ENCODE assay signal across 8 mouse cellular contexts in genomic region chr7:16129846-16130691, GRCm38 (mm10). TPM values are rescaled to one million over a fixed set of nuclear protein-coding genes. Genes with fewer than 3 reads are reported as not detected.
DNase-seq lines count a peak whose midpoint lies in the region; ATAC-seq lines count a peak whose summit lies in the region.

No protein-coding gene starts in this region.

- H3K36me3 ChIP-seq in heart, embryonic 10.5 days: peaks cover 29% of the 10 kb centered on the region
- no peaks in the 10 kb centered on the region for H3K36me3 ChIP-seq in embryonic facial prominence, embryonic 11.5 days (replicated peaks; ENCODE audit: control insufficient read depth, insufficient read depth, low read depth, low read length)
- peaks cover 21% of the 10 kb centered on the region; the same call in 1 of the 2 replicates for H3K36me3 ChIP-seq in intestine, embryonic 14.5 days (ENCODE audit: control insufficient read depth, insufficient read depth, low read length)
- no peaks in the 10 kb centered on the region for H3K36me3 ChIP-seq in liver, embryonic 15.5 days (replicated peaks)

- WGBS in heart, embryonic 10.5 days: 2% methylated on average over 37 of the region's 38 CpGs
- WGBS in embryonic facial prominence, embryonic 11.5 days: 1% methylated on average over 37 of the region's 38 CpGs
- under 1% methylated on average over 37 of the region's 38 CpGs for WGBS in intestine, embryonic 14.5 days
- WGBS in liver, embryonic 15.5 days (ENCODE audit: insufficient replicate concordance): 2% methylated on average over 38 of the region's 38 CpGs

- DNase-seq in heart, embryonic 10.5 days (ENCODE audit: low spot score): peak; percentile 88
- DNase-seq in heart, adult 8-10 months (ENCODE audit: low spot score): no peak
- peak; percentile 58 for DNase-seq in Muller cell, postnatal 12 days (ENCODE audit: inconsistent ontology term)
- DNase-seq in embryonic facial prominence, embryonic 11.5 days (ENCODE audit: low spot score): peak; percentile 90
- DNase-seq in intestine, embryonic 14.5 days (ENCODE audit: low spot score): peak; percentile 94
- peak; percentile 56 to 68 for DNase-seq in right cerebral cortex, adult 2 months (ENCODE audit: low spot score in 2 of 2)
- DNase-seq in B cell, adult 2 months: no peak

- H3K9ac ChIP-seq in embryonic facial prominence, embryonic 11.5 days (replicated peaks; ENCODE audit: low read length): peak overlapping the region; percentile 41
- peak overlapping the region; percentile 46 for H3K9ac ChIP-seq in intestine, embryonic 14.5 days (ENCODE audit: low read length)
- no peak overlapping the region for H3K9ac ChIP-seq in liver, embryonic 15.5 days

- H3K27me3 ChIP-seq in heart, embryonic 10.5 days (ENCODE audit: insufficient read depth, poor library complexity, severe bottlenecking): peaks cover 31% of the 10 kb centered on the region; the same call in 1 of the 2 replicates
- H3K27me3 ChIP-seq in embryonic facial prominence, embryonic 11.5 days (ENCODE audit: control insufficient read depth, insufficient read depth, low read length): no peaks in the 10 kb centered on the region
- H3K27me3 ChIP-seq in intestine, embryonic 14.5 days (replicated peaks; ENCODE audit: control insufficient read depth, insufficient read depth, low read length): no peaks in the 10 kb centered on the region
- H3K27me3 ChIP-seq in liver, embryonic 15.5 days: peaks cover 47% of the 10 kb centered on the region

- peak overlapping the region; percentile 87 for H3K27ac ChIP-seq in heart, embryonic 10.5 days
- H3K27ac ChIP-seq in embryonic facial prominence, embryonic 11.5 days (replicated peaks; ENCODE audit: low read depth, low read length): peak overlapping the region; percentile 41; the same call in 1 of the 2 replicates
- H3K27ac ChIP-seq in intestine, embryonic 14.5 days (ENCODE audit: low read depth): peak overlapping the region; percentile 77; the same call in 1 of the 2 replicates
- no peak overlapping the region for H3K27ac ChIP-seq in liver, embryonic 15.5 days (replicated peaks)

- peak overlapping the region; percentile 75 for H3K4me3 ChIP-seq in heart, embryonic 10.5 days
- peak overlapping the region; percentile 43 for H3K4me3 ChIP-seq in embryonic facial prominence, embryonic 11.5 days (ENCODE audit: low read depth, low read length)
- H3K4me3 ChIP-seq in intestine, embryonic 14.5 days (ENCODE audit: low read depth, low read length): peak overlapping the region; percentile 52
- H3K4me3 ChIP-seq in liver, embryonic 15.5 days (replicated peaks): peak overlapping the region; percentile 32

- peak overlapping the region; percentile 82 for H3K4me2 ChIP-seq in embryonic facial prominence, embryonic 11.5 days (ENCODE audit: low read depth, low read length)
- H3K4me2 ChIP-seq in intestine, embryonic 14.5 days (ENCODE audit: low read length): peak overlapping the region; percentile 65
- peak overlapping the region; percentile 59 for H3K4me2 ChIP-seq in liver, embryonic 15.5 days

- ATAC-seq in embryonic facial prominence, embryonic 11.5 days (replicated peaks; ENCODE audit: insufficient number of reproducible peaks, low FRiP score, low TSS enrichment, low read depth): peak; percentile 83
- ATAC-seq in intestine, embryonic 14.5 days (replicated peaks; ENCODE audit: low FRiP score, low TSS enrichment, low read depth): peak; percentile 85
- 0 out of 2 replicates have a peak, but pooled peaks have one; percentile 37 for ATAC-seq in liver, embryonic 15.5 days (ENCODE audit: insufficient read depth)

- H3K4me1 ChIP-seq in heart, embryonic 10.5 days: peaks cover 38% of the 10 kb centered on the region
- H3K4me1 ChIP-seq in embryonic facial prominence, embryonic 11.5 days (ENCODE audit: control insufficient read depth, insufficient read depth, low read length): peaks cover 6% of the 10 kb centered on the region; the same call in 1 of the 2 replicates
- peaks cover 28% of the 10 kb centered on the region for H3K4me1 ChIP-seq in intestine, embryonic 14.5 days (replicated peaks; ENCODE audit: control insufficient read depth, insufficient read depth, low read length)
- H3K4me1 ChIP-seq in liver, embryonic 15.5 days (replicated peaks): peaks cover 9% of the 10 kb centered on the region; the same call in 1 of the 2 replicates

- no peaks in the 10 kb centered on the region for H3K9me3 ChIP-seq in heart, embryonic 10.5 days
- no peaks in the 10 kb centered on the region for H3K9me3 ChIP-seq in embryonic facial prominence, embryonic 11.5 days (replicated peaks; ENCODE audit: control insufficient read depth, low read length)
- no peaks in the 10 kb centered on the region for H3K9me3 ChIP-seq in intestine, embryonic 14.5 days (ENCODE audit: control insufficient read depth, low read length)
- H3K9me3 ChIP-seq in liver, embryonic 15.5 days (replicated peaks): no peaks in the 10 kb centered on the region

RNA-seq across cellular contexts. Expression of gene Slc8a2, which starts 0.4 kb away (rescaled TPM):
- 0.24 and 0.28 TPM in 2 replicates for polyA plus RNA-seq in heart, embryonic 10.5 days (2016; fragmentation: Nextera tagmentation; extraction: Ambion mirVana)
- total RNA-seq in heart, adult 8-10 months (2022): under 1 TPM; 0.66 to 0.84 (median 0.70) TPM
- 0.25 and 0.42 TPM in 2 replicates for polyA plus RNA-seq in embryonic facial prominence, embryonic 11.5 days (2014; fragmentation: Nextera tagmentation; extraction: Ambion mirVana)
- polyA plus RNA-seq in intestine, embryonic 14.5 days (2014; fragmentation: Nextera tagmentation; extraction: Ambion mirVana): 0.23 and 0.38 TPM in 2 replicates
- polyA plus RNA-seq in liver, embryonic 15.5 days (2015; fragmentation: Nextera tagmentation; extraction: Ambion mirVana): not detected in 2 replicates

RNA-seq across cellular contexts. Expression of gene Kptn, which starts 10.4 kb away (rescaled TPM):
- polyA plus RNA-seq in heart, embryonic 10.5 days (2016; fragmentation: Nextera tagmentation; extraction: Ambion mirVana): 31.6 and 34.9 TPM in 2 replicates
- 10 to 100 TPM; 20.1 to 25.7 (median 23.5) TPM for total RNA-seq in heart, adult 8-10 months (2022)
- polyA plus RNA-seq in embryonic facial prominence, embryonic 11.5 days (2014; fragmentation: Nextera tagmentation; extraction: Ambion mirVana): 22.1 and 23.5 TPM in 2 replicates
- polyA plus RNA-seq in intestine, embryonic 14.5 days (2014; fragmentation: Nextera tagmentation; extraction: Ambion mirVana): 28.1 and 32.7 TPM in 2 replicates
- polyA plus RNA-seq in liver, embryonic 15.5 days (2015; fragmentation: Nextera tagmentation; extraction: Ambion mirVana): 8.6 and 9.6 TPM in 2 replicates

RNA-seq across cellular contexts. Expression of gene Napa, which starts 31.8 kb away (rescaled TPM):
- 182 and 196 TPM in 2 replicates for polyA plus RNA-seq in heart, embryonic 10.5 days (2016; fragmentation: Nextera tagmentation; extraction: Ambion mirVana)
- total RNA-seq in heart, adult 8-10 months (2022): 100 to 1,000 TPM in 1 of 4 experiments, 10 to 100 TPM in 3; 76.5 to 101 (median 84.9) TPM
- polyA plus RNA-seq in embryonic facial prominence, embryonic 11.5 days (2014; fragmentation: Nextera tagmentation; extraction: Ambion mirVana): 147 and 168 TPM in 2 replicates
- polyA plus RNA-seq in intestine, embryonic 14.5 days (2014; fragmentation: Nextera tagmentation; extraction: Ambion mirVana): 206 and 208 TPM in 2 replicates
- polyA plus RNA-seq in liver, embryonic 15.5 days (2015; fragmentation: Nextera tagmentation; extraction: Ambion mirVana): 159 and 169 TPM in 2 replicates

RNA-seq across cellular contexts. Expression of gene Meis3, which starts 44.8 kb away (rescaled TPM):
- polyA plus RNA-seq in heart, embryonic 10.5 days (2016; fragmentation: Nextera tagmentation; extraction: Ambion mirVana): 22.5 and 41.8 TPM in 2 replicates
- total RNA-seq in heart, adult 8-10 months (2022): 1 to 10 TPM; 4.7 to 6.1 (median 5.2) TPM
- polyA plus RNA-seq in embryonic facial prominence, embryonic 11.5 days (2014; fragmentation: Nextera tagmentation; extraction: Ambion mirVana): 34.0 and 47.1 TPM in 2 replicates
- 47.0 and 48.6 TPM in 2 replicates for polyA plus RNA-seq in intestine, embryonic 14.5 days (2014; fragmentation: Nextera tagmentation; extraction: Ambion mirVana)
- 1.3 and 1.7 TPM in 2 replicates for polyA plus RNA-seq in liver, embryonic 15.5 days (2015; fragmentation: Nextera tagmentation; extraction: Ambion mirVana)

Comparison
In these comparisons a context has a peak if more than half of its experiments do, and no peak if none do; other contexts are left out.
1. DNase-seq: peak in heart, embryonic 10.5 days (single experiment), Muller cell, postnatal 12 days (single experiment), embryonic facial prominence, embryonic 11.5 days (single experiment), intestine, embryonic 14.5 days (single experiment) and right cerebral cortex, adult 2 months (2 of 2); none in heart, adult 8-10 months (single experiment) and B cell, adult 2 months (0 of 2).
2. Peak in every context shown above with its lines, with median percentiles within 50 percentile points of each other: H3K4me3 ChIP-seq, ATAC-seq and H3K4me2 ChIP-seq.